Mouse (Mus musculus): ENCODE measurements around the gene Mctp2. TPM values are rescaled to one million over a fixed set of nuclear protein-coding genes. Genes with fewer than 3 reads are reported as not detected.

The Mctp2 gene
- polyA plus RNA-seq (2015; fragmentation: Nextera tagmentation; extraction: Ambion mirVana): 2.4 and 2.5 TPM in 2 replicates

DNA sequence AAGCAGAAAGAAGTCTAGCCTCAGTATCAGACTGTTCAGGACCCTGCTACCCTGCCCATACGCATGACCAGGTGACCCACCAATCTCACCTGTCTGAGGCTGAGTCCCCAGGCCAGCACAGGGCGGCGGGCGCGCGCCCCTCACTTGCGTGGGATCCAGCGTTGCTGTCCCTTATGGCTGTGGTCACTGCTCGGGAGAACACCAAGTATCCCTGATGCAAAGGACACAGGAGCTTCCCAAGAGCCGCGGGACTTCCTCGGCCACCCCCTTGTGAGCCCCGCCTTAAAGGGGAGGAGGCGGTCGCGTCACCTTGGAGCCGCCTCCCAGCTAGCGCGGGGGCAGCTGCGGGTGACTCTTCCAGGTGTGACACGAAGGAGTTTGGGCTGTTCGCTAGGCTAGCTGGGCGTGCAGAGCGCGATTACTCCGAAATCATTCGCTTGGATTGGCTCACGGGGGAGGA, at the start of gene Mctp2:
Gene Mctp2 (minus strand): TSS at position 227 of the 460 bp plus-strand sequence.
- no peaks in the 10 kb centered on the region for H3K4me1 ChIP-seq
- under 1% methylated on average over 28 of the region's 28 CpGs for WGBS
- no peaks in the 10 kb centered on the region for H3K27me3 ChIP-seq (replicated peaks)
- H3K4me2 ChIP-seq: peak within 1 kb of the TSS; percentile 96
- peak within 1 kb of the TSS; percentile 29 for H3K9ac ChIP-seq
- H3K9me3 ChIP-seq: no peaks in the 10 kb centered on the region
- ATAC-seq (ENCODE audit: insufficient read depth, low FRiP score, low read depth): peak; percentile 95
- no peaks in the 10 kb centered on the region for H3K36me3 ChIP-seq
- peak within 1 kb of the TSS; percentile 62 for H3K4me3 ChIP-seq (replicated peaks)
- H3K27ac ChIP-seq: peak within 1 kb of the TSS; percentile 54; the same call in 1 of the 2 replicates

DNA sequence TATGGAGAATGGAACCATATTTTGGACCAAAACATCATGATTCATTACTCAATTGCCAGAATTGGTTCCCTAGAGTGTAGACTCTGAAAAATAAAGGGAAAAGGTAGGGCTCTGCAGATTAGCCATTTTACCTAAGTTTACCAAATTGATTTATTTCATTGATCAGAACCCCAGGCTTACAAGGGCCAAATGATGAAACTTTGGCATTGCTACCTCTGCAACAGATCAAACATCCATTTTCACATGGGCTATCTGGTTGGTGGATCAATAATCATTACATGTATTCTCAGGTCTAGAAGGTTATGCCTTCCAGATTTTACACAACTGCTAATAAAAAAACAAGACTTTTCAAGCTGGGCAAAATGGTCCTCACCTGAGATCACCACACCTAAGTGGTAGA, 39.5 kb upstream of the Mctp2 start:
- Histone ChIP-seq H3K27ac (no peak overlapping the region), H3K4me2 (no peak overlapping the region), H3K4me1 (no peaks in the 10 kb centered on the region), H3K4me3 (replicated peaks) (no peak overlapping the region), H3K27me3 (replicated peaks) (no peaks in the 10 kb centered on the region), H3K36me3 (no peaks in the 10 kb centered on the region), H3K9me3 (no peaks in the 10 kb centered on the region), H3K9ac (no peak overlapping the region)
- no peak for ATAC-seq (ENCODE audit: insufficient read depth, low FRiP score, low read depth)

DNA sequence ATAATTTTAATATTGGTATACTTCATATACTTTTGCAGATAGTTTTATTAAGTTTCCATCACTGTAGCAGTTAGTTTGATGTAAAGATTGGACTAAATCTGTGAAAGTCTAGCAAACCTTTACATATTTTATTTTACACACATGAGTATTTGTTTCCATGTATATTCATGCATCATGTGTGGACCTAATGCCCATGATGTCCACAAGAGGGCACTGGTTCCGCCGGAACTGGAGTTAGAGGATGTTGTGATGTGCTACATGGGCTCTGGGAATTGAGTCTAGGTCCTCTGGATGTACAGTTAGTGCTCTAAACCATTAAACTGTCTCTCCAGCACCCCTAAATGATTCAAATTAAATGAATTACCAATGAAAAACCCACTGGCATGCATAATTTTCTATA, 37.3 kb upstream of the Mctp2 start:
- H3K27ac ChIP-seq: no peak overlapping the region
- H3K4me3 ChIP-seq (replicated peaks): no peak overlapping the region
- H3K27me3 ChIP-seq (replicated peaks): no peaks in the 10 kb centered on the region
- no peak overlapping the region for H3K9ac ChIP-seq
- no peak for ATAC-seq (ENCODE audit: insufficient read depth, low FRiP score, low read depth)
- H3K4me2 ChIP-seq: no peak overlapping the region
- no peaks in the 10 kb centered on the region for H3K9me3 ChIP-seq
- 74% methylated on average over 2 of the region's 2 CpGs for WGBS
- H3K36me3 ChIP-seq: no peaks in the 10 kb centered on the region
- H3K4me1 ChIP-seq: no peaks in the 10 kb centered on the region

DNA sequence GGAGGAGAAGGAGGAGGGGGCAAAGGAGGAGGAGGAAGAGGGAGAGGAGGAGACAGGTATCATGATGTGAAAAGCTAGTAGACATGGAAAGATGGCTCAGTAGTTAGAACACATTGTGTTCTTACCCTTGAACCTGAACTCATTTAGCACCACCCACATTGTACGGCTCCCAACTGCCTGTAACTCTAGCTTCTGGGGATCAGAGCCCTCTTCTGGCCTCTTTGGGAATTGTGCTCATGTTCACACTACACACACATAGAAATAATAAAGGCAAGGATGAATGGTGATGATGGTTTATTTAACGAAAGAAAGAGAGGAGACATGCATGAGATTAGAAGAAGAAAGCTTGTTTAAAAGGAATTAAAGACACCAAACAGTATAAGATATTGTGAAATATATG, 36.4 kb upstream of the Mctp2 start:
- Histone ChIP-seq H3K36me3 (no peaks in the 10 kb centered on the region), H3K9me3 (no peaks in the 10 kb centered on the region), H3K27ac (no peak overlapping the region), H3K4me2 (no peak overlapping the region), H3K4me3 (replicated peaks) (no peak overlapping the region), H3K4me1 (no peaks in the 10 kb centered on the region), H3K9ac (no peak overlapping the region), H3K27me3 (replicated peaks) (no peaks in the 10 kb centered on the region)
- WGBS: 55% methylated on average over 2 of the region's 2 CpGs
- no peak for ATAC-seq (ENCODE audit: insufficient read depth, low FRiP score, low read depth)

DNA sequence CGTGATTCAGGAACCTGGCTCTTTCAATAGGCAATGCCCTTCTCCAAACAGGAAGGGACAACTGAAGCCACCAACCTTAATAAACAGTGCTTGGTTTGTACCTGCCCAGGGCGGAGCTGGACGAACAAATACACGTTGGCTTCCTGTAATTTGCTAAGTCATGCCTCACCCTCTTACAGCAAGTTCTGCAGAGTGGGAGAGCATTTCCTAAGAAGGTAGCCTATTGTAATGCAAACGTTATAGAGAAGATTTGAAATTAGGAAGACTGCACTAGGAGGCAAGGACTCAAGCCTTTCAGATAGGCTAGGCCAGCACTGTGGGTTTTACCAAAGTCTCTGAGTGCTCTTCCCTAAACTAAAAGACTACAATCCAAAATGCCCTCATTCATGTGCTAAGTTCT, 19.6 kb upstream of the Mctp2 start:
- Histone ChIP-seq H3K27ac (no peak overlapping the region), H3K4me1 (no peaks in the 10 kb centered on the region), H3K9me3 (no peaks in the 10 kb centered on the region), H3K36me3 (no peaks in the 10 kb centered on the region), H3K4me2 (no peak overlapping the region), H3K9ac (no peak overlapping the region), H3K4me3 (replicated peaks) (no peak overlapping the region), H3K27me3 (replicated peaks) (no peaks in the 10 kb centered on the region)
- no peak for ATAC-seq (ENCODE audit: insufficient read depth, low FRiP score, low read depth)
- WGBS: 54% methylated on average over 5 of the region's 5 CpGs

DNA sequence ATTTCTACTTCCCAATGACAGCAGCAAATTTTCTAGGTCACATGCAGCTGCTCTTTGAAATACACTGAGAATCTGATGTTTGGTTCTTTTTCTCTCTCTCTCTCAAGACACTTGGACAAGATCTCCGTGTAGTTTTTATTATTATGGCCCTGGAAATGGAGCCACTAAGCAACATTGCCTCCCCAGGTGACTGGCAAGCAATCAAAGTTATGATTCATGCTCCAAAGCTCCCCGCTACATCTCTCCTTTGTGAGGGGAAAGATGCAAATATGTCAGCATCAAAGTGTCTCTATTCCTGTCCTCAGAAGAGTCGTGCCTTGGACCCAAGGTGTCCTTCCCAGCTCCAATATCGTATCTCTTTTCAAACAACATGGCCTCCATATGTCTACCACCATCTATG, 14.5 kb upstream of the Mctp2 start:
- Histone ChIP-seq H3K27me3 (replicated peaks) (no peaks in the 10 kb centered on the region), H3K4me1 (no peaks in the 10 kb centered on the region), H3K27ac (no peak overlapping the region), H3K36me3 (no peaks in the 10 kb centered on the region), H3K4me2 (no peak overlapping the region), H3K4me3 (replicated peaks) (no peak overlapping the region), H3K9ac (no peak overlapping the region), H3K9me3 (no peaks in the 10 kb centered on the region)
- WGBS: 75% methylated on average over 4 of the region's 4 CpGs
- no peak for ATAC-seq (ENCODE audit: insufficient read depth, low FRiP score, low read depth)

DNA sequence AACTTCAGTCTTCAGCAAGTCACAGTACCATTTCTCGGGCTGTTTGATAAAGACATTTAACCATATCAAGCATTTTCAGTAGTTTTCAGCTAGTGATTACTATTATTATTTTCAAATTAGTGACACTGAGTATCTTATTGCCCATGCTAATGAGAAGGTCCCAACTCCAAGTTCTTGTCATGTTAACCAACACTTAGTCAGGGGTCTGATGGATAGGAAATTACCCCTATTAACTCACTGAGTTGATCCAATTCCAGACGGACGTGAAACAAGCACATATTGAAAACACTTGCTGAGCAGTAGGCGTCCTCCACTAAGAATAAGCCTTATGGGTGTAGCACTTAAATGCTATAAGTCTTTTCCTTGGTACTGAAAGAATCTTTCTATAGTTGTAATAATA, 14.0 kb upstream of the Mctp2 start:
- Histone ChIP-seq H3K4me3 (replicated peaks) (no peak overlapping the region), H3K27ac (no peak overlapping the region), H3K27me3 (replicated peaks) (no peaks in the 10 kb centered on the region), H3K36me3 (no peaks in the 10 kb centered on the region), H3K4me1 (no peaks in the 10 kb centered on the region), H3K4me2 (no peak overlapping the region), H3K9me3 (no peaks in the 10 kb centered on the region), H3K9ac (no peak overlapping the region)
- ATAC-seq (ENCODE audit: insufficient read depth, low FRiP score, low read depth): no peak
- 85% methylated on average over 4 of the region's 4 CpGs for WGBS

DNA sequence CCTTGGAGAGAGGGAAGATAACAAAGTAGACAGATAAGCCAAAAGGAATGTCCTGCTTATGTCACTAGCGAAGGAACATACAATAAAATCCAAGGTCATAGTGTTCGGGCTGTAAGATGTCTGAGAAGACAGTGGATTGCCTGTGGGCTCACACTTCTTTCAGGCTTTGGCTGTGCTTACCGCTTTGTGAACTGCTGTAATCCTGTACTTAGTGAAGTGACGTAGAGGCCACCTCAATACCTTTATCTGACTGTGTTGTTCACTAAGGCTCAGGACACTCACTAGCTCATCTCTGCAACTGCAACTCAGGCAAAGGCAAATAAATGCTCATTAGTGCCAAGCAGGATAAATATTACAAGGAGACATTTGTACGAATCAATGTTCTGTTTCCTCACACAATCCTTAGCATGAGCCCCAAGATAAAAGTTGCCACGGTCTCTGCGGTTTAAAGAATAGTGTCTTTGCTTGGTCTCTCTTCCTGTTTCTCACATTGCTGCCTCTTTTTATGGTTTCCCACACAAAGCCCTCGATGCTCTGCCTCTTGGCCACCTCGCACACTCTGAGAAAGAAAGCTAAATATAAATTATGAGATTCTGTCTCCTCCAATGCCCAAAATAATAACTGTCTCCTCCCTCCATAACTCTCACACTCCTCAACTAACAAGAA, 8.1 kb upstream of the Mctp2 start:
- no peak overlapping the region for H3K9ac ChIP-seq
- H3K27me3 ChIP-seq (replicated peaks): no peaks in the 10 kb centered on the region
- no peaks in the 10 kb centered on the region for H3K36me3 ChIP-seq
- no peak overlapping the region for H3K4me2 ChIP-seq
- WGBS: 72% methylated on average over 9 of the region's 9 CpGs
- no peak overlapping the region for H3K27ac ChIP-seq
- H3K4me3 ChIP-seq (replicated peaks): no peak overlapping the region
- no peaks in the 10 kb centered on the region for H3K9me3 ChIP-seq
- no peaks in the 10 kb centered on the region for H3K4me1 ChIP-seq
- ATAC-seq (ENCODE audit: insufficient read depth, low FRiP score, low read depth): no peak

DNA sequence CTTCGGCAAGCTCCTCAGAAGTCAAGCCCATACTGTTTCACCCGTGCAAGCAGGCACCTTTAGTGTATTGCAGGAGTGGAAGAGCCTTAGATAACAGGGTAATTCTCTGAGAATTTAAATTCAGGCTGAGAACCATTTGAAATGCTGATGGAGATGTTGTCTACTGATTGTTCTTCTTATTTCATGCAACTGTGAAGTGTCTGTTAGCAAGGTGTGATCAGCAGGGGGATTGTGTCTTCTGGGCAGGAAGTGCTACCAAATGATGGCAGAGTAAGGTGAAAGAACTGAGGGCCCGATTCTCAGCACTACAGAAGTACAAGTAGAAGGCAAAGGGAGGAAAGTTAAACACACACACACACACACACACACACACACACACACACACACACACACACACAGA, 7.5 kb upstream of the Mctp2 start:
- WGBS: 48% methylated on average over 3 of the region's 3 CpGs
- no peak overlapping the region for H3K27ac ChIP-seq
- no peaks in the 10 kb centered on the region for H3K4me1 ChIP-seq
- H3K9me3 ChIP-seq: no peaks in the 10 kb centered on the region
- H3K27me3 ChIP-seq (replicated peaks): no peaks in the 10 kb centered on the region
- no peak overlapping the region for H3K4me2 ChIP-seq
- no peak overlapping the region for H3K4me3 ChIP-seq (replicated peaks)
- no peaks in the 10 kb centered on the region for H3K36me3 ChIP-seq
- no peak for ATAC-seq (ENCODE audit: insufficient read depth, low FRiP score, low read depth)
- H3K9ac ChIP-seq: no peak overlapping the region

DNA sequence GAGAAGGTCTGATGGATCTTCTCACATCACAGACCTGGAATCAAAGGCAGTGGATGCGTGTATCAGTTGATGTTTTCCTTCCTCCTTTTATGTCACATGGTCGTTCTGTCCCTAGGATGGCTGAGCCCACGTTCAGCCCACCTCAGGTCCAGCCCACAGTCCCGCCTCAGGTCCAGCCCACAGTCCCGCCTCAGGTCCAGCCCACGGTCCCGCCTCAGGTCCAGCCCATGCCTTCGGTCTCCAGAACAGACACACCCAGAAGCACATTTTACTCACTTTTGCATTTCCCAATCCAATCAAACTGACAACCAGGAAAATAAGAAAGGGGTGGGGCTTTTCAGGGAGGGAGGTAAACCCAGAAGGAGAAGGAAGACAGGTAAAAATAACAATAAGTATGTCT, 5.2 kb upstream of the Mctp2 start:
- Histone ChIP-seq H3K9me3 (no peaks in the 10 kb centered on the region), H3K27me3 (replicated peaks) (no peaks in the 10 kb centered on the region), H3K4me3 (replicated peaks) (no peak overlapping the region), H3K4me2 (no peak overlapping the region), H3K4me1 (no peaks in the 10 kb centered on the region), H3K27ac (no peak overlapping the region), H3K9ac (no peak overlapping the region), H3K36me3 (no peaks in the 10 kb centered on the region)
- ATAC-seq (ENCODE audit: insufficient read depth, low FRiP score, low read depth): no peak
- WGBS: 61% methylated on average over 8 of the region's 8 CpGs

DNA sequence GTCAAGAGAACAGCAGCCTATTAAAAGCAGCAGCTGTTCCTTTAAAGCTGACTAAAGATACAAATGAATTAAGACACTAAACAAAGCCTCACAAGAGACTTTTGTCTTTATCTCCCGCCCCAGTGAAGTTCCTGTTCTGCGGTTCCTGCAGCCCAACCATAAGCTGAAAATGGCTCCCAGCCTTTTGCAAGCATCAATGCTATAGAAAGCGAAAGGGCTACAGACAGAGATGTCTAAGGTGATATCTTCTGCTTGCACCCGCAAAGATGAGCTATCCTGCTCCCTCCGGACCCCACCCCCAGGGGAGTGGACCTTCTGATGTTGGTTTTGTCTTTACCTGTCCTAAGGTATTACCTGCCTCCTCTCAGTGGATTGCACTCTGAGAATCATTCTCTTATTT, 1.7 kb upstream of the Mctp2 start:
- Histone ChIP-seq H3K9ac (no peak overlapping the region), H3K4me1 (no peaks in the 10 kb centered on the region), H3K4me3 (replicated peaks) (no peak overlapping the region), H3K4me2 (no peak overlapping the region), H3K27ac (no peak overlapping the region), H3K9me3 (no peaks in the 10 kb centered on the region), H3K36me3 (no peaks in the 10 kb centered on the region), H3K27me3 (replicated peaks) (no peaks in the 10 kb centered on the region)
- WGBS: 68% methylated on average over 5 of the region's 5 CpGs
- no peak for ATAC-seq (ENCODE audit: insufficient read depth, low FRiP score, low read depth)

DNA sequence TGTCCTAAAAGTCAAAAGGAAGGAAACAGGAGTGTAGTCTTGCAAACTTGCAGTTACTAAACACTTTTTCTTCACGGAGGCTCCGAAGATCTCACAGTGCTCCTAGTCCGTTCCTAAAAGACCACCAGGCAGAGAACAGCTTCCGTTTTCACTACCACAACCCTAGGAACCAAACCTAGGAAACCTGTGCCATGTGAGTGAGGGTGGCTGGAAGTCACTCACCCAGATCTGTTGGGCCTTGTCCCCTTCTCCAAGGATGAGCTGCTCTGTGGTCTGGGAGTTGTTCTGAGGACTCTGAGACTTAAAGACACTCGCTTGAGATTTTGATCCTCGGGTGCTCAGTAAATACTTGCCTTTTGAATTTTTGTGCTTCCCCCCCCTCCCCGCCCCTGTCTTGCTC, 439 bp upstream of the Mctp2 start:
- Histone ChIP-seq H3K4me2 (peak overlapping the region; percentile 96), H3K9me3 (no peaks in the 10 kb centered on the region), H3K36me3 (no peaks in the 10 kb centered on the region), H3K27ac (peak overlapping the region; percentile 54; the same call in 1 of the 2 replicates), H3K4me3 (replicated peaks) (peak overlapping the region; percentile 62), H3K27me3 (replicated peaks) (no peaks in the 10 kb centered on the region), H3K4me1 (no peaks in the 10 kb centered on the region), H3K9ac (no peak overlapping the region)
- ATAC-seq (ENCODE audit: insufficient read depth, low FRiP score, low read depth): peak; percentile 25; the same call in 1 of the 2 replicates
- 14% methylated on average over 7 of the region's 7 CpGs for WGBS

DNA sequence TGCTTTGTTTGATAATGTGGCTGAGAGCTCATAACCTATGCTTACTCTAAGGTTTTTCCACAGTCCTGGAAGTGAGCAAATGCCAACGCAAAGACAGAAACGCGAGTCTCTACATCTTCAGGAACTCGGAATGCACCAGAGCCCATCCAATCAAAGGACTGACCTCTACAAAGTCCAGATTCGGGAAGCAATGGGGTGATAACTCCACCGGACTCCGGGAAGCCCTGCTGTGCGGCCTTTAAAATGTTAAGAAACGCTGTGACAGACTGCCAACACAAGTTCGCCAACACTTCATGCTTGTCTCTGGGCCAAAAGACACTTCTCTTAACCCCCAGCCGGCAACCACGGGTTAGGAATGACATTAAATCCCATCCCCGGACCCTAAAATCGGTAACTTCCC, 437 bp downstream of the Mctp2 start:
- peak overlapping the region; percentile 96 for H3K4me2 ChIP-seq
- ATAC-seq (ENCODE audit: insufficient read depth, low FRiP score, low read depth): 0 out of 2 replicates have a peak, but pooled peaks have one; percentile 1
- no peaks in the 10 kb centered on the region for H3K9me3 ChIP-seq
- peak overlapping the region; percentile 29 for H3K9ac ChIP-seq
- H3K27me3 ChIP-seq (replicated peaks): no peaks in the 10 kb centered on the region
- under 1% methylated on average over 14 of the region's 14 CpGs for WGBS
- no peaks in the 10 kb centered on the region for H3K36me3 ChIP-seq
- peak overlapping the region; percentile 62 for H3K4me3 ChIP-seq (replicated peaks)
- H3K27ac ChIP-seq: 0 out of 2 replicates have a peak overlapping the region, but pooled peaks have one; percentile 41
- no peaks in the 10 kb centered on the region for H3K4me1 ChIP-seq
